Mouse (Mus musculus) small intestine, adult 2 months (tissue): ENCODE results near the gene Alyref2. TPM values are rescaled to one million over a fixed set of nuclear protein-coding genes. Genes with fewer than 3 reads are reported as not detected.
A peak's percentile ranks its signal among the peaks of the same experiment; 100 is the strongest.
"Not testable (repeated sequence)": the region's sequence is repeated elsewhere in the genome, so short reads cannot be mapped to it uniquely, and the experiment has no call there.

Experiments
- H3K27ac ChIP-seq: fragments of 200-500 bp; 2 replicates; pipeline ENCODE4 v1.5.1; 2012; ENCODE audit warnings: low read depth, low read length, control low read depth, inconsistent platforms; ENCODE audit not compliant: insufficient read depth
- H3K27me3 ChIP-seq: fragments of 200-500 bp; 2 replicates; pipeline ENCODE4 v1.6.1; 2012; ENCODE audit warnings: mild to moderate bottlenecking, moderate library complexity, low read length, inconsistent platforms; ENCODE audit not compliant: control insufficient read depth, insufficient read depth
- H3K36me3 ChIP-seq: fragments of 200-500 bp; 2 replicates; pipeline ENCODE4 v1.6.1; 2012; ENCODE audit warnings: mild to moderate bottlenecking, low read length, control low read depth, inconsistent platforms; ENCODE audit not compliant: control insufficient read depth, insufficient read depth
- H3K4me1 ChIP-seq: fragments of 200-500 bp; 2 replicates; pipeline ENCODE4 v1.6.1; 2012; ENCODE audit warnings: low read length, inconsistent platforms, mixed read lengths; ENCODE audit not compliant: control insufficient read depth, insufficient read depth, insufficient read length
- H3K4me3 ChIP-seq: fragments of 200-500 bp; 2 replicates; pipeline ENCODE4 v1.5.1; 2012; ENCODE audit warnings: low read depth, mild to moderate bottlenecking, control low read depth, inconsistent platforms, low read length, moderate library complexity
- CTCF ChIP-seq: fragments of 200-500 bp; IDR thresholded peaks from 2 replicates; pipeline ENCODE4 v1.5.1; 2012; ENCODE audit warnings: low read depth, mild to moderate bottlenecking, control low read depth, inconsistent platforms, low read length, moderate library complexity, mixed read lengths; ENCODE audit not compliant: insufficient replicate concordance, insufficient read length; ENCODE audit errors: extremely low read depth
- POLR2A ChIP-seq: fragments of 200-500 bp; IDR thresholded peaks from 2 replicates; pipeline ENCODE4 v1.6.1; 2012; ENCODE audit warnings: low read depth, mild to moderate bottlenecking, control low read depth, inconsistent platforms, low read length, moderate library complexity
- WGBS: fragments of 180-500 bp; shearing (Covaris S2); methylation state at CpG from one replicate; pipeline ENCODE4 v1.1.7; 2018; 5-methylcytosine and 5-hydroxymethylcytosine counted together
- polyA plus RNA-seq: library from polyadenylated mRNA; depleted of rRNA; stranded (reverse); fragments of >200 nt; gene quantifications from 2 replicates; pipeline ENCODE4 v1.2.3, GENCODE M21; 2012

The Alyref2 gene
- polyA plus RNA-seq, 1 experiment: 5.0 TPM

DNA sequence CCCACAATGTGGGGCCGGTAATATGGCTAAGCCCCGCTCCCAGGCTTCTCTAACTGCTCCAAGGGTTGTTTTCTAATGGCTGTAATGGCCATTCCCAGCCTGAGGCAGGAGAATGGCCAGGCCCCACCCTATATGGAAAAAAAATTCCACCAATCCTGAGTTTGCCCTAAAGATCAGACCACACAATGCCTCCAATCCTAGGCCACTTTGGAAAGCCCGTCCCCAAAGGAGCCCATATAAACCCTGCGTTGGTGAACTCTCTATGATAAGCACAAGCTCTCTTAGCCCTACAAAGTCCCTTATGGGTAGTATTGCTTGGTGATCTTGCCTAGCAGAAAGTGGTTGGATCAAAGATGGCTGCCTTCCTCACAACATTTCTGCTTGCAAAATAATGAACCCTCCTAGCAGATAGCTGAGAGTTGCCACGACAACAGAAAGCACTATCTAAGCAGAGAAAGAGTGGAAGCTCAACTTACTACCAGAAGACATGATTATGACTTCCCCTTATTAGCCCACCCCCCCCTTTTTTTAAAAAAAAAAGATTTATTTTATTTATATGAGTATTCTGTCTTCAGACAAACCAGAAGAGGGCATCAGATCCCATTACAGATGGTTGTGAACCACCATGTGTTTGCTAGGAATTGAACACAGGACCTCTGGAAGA is 37.4 kb upstream of the Alyref2 start:
- Histone ChIP-seq H3K36me3 (peaks cover 30% of the 10 kb centered on the region), H3K4me3 (no peak overlapping the region), H3K27me3 (no peaks in the 10 kb centered on the region), H3K27ac (no peak overlapping the region), H3K4me1 (peaks cover 3% of the 10 kb centered on the region; the same call in 1 of the 2 replicates)
- WGBS: 89% methylated on average over 5 of the region's 5 CpGs
- TF ChIP-seq POLR2A (no peak), CTCF (no peak)

DNA sequence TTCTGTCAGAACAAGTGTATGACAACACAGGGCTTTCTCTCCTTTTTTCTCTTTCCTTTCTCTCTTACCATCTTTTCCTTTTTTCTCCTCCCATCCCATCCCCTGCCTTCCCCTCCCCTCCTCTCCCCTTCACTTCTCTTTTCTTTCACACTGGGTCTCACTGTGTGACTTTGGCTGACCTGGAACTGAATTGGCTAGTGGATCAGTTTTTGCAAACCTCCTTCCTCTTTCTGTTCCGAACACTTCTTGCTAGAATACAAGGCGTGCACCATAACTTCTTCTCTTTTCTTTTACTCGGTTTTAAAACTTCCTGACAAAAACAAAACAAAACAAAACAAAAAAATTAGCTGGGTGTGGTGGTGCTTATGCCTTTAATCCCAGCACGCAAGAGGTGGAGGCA is 36.7 kb upstream of the Alyref2 start:
- no peaks in the 10 kb centered on the region for H3K27me3 ChIP-seq
- no peak overlapping the region for H3K4me3 ChIP-seq
- H3K27ac ChIP-seq: no peak overlapping the region
- peaks cover 24% of the 10 kb centered on the region for H3K36me3 ChIP-seq
- 75% methylated on average over 4 of the region's 4 CpGs for WGBS
- H3K4me1 ChIP-seq: peaks cover 2% of the 10 kb centered on the region; the same call in 1 of the 2 replicates
- TF ChIP-seq CTCF (no peak), POLR2A (no peak)

GRCm38 (mm10) chr1:171469678-171470077 is 33.6 kb upstream of the Alyref2 start:
- Histone ChIP-seq H3K27ac (no peak overlapping the region), H3K4me1 (no peaks in the 10 kb centered on the region), H3K27me3 (no peaks in the 10 kb centered on the region), H3K36me3 (no peaks in the 10 kb centered on the region), H3K4me3 (no peak overlapping the region)
- WGBS: 62% methylated on average over 3 of the region's 3 CpGs
- TF ChIP-seq CTCF (no peak), POLR2A (no peak)

- Histone ChIP-seq H3K4me1 (no peaks in the 10 kb centered on the region), H3K27ac (no peak overlapping the region), H3K4me3 (no peak overlapping the region), H3K36me3 (no peaks in the 10 kb centered on the region), H3K27me3 (no peaks in the 10 kb centered on the region)
- TF ChIP-seq POLR2A: no peak
- peak; percentile 74; the same call in 1 of the 2 replicates for TF ChIP-seq CTCF
- WGBS: 13% methylated on average over 7 of the region's 7 CpGs
Observed at GRCm38 (mm10) chr1:171470371-171470871, 32.9 kb upstream of the Alyref2 start.

- H3K27me3 ChIP-seq: no peaks in the 10 kb centered on the region
- WGBS: 74% methylated on average over 5 of the region's 5 CpGs
- H3K4me1 ChIP-seq: no peaks in the 10 kb centered on the region
- H3K36me3 ChIP-seq: no peaks in the 10 kb centered on the region
- no peak overlapping the region for H3K4me3 ChIP-seq
- TF ChIP-seq POLR2A (no peak), CTCF (no peak)
- no peak overlapping the region for H3K27ac ChIP-seq
Observed at GRCm38 (mm10) chr1:171470896-171471295, 32.4 kb upstream of the Alyref2 start.

DNA sequence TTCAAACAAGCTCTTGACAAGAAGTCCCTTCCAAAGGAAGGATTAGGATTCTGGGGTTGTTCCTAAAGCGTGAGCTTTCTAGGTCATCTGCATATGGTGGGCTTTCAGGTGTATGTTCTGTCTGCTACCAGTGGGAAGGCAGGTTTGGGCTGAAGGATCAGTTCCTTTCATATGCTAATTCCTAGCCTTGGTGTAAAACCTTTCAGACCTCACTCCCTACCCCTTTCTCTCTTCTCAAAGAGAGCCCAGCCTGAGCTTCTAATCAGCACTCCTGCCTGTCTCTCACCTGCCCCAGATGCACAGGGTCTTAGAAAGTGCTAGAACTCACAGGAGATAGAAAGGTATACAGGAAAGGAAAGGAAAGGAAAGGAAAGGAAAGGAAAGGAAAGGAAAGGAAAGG is 31.8 kb upstream of the Alyref2 start:
- Histone ChIP-seq H3K27me3 (no peaks in the 10 kb centered on the region), H3K4me1 (no peaks in the 10 kb centered on the region), H3K4me3 (no peak overlapping the region), H3K27ac (no peak overlapping the region), H3K36me3 (no peaks in the 10 kb centered on the region)
- TF ChIP-seq CTCF (no peak), POLR2A (no peak)
- WGBS: 98% methylated on average over 1 of the region's 1 CpGs

DNA sequence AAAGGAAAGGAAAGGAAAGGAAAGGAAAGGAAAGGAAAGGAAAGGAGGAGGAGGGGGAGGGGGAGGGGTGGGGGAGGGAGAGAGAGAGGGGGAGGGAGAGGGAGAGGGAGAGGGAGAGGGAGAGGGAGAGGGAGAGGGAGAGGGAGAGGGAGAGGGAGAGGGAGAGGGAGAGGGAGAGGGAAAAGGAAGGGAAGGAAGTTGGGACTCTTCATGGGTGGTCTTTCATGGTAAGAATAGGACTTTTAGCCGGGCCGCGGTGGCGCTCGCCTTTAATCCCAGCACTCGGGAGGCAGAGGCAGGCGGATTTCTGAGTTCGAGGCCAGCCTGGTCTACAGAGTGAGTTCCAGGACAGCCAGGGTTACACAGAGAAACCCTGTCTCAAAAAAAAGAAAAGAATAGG is 31.3 kb upstream of the Alyref2 start:
- H3K27ac ChIP-seq: not testable (repeated sequence)
- WGBS: 91% methylated on average over 8 of the region's 8 CpGs

More for the DNA sequence above, 31.3 kb upstream of the Alyref2 start:
- H3K36me3 ChIP-seq, H3K27me3 ChIP-seq, H3K4me1 ChIP-seq, H3K4me3 ChIP-seq: not testable (repeated sequence)
